Mouse (Mus musculus): ENCODE data around the gene Olfr450. TPM values are rescaled to one million over a fixed set of nuclear protein-coding genes. Genes with fewer than 3 reads are reported as not detected.

Olfr450 gene
- polyA plus RNA-seq (2012; rRNA removed) = not detected in 2 replicates

GRCm38 (mm10) chr6:42811639-42812038, at the start of gene Olfr450:
Olfr450 (plus strand) TSS chr6:42811939.
- no peak within 1 kb of the TSS for H3K4me3 ChIP-seq (replicated peaks; ENCODE audit: extremely low read depth, low read depth, low read length)
- no peak for TF ChIP-seq POLR2A (IDR thresholded peaks at IDR 0.05; ENCODE audit: borderline replicate concordance, extremely low read depth, low read depth, low read length)
- TF ChIP-seq CTCF (IDR thresholded peaks at IDR 0.05; ENCODE audit: insufficient read depth, low read length) = no peak
- 65% methylated on average over 1 of the region's 1 CpGs for WGBS
- no peaks in the 10 kb centered on the region for H3K4me1 ChIP-seq (ENCODE audit: control insufficient read depth, insufficient read depth, low read length)
- DNase-seq = no peak

GRCm38 (mm10) chr6:42777066-42777465, 34.7 kb upstream of the Olfr450 start:
- DNase-seq = no peak
- no peak for TF ChIP-seq CTCF (IDR thresholded peaks at IDR 0.05; ENCODE audit: insufficient read depth, low read length)
- TF ChIP-seq POLR2A (IDR thresholded peaks at IDR 0.05; ENCODE audit: borderline replicate concordance, extremely low read depth, low read depth, low read length) = no peak
- no peak overlapping the region for H3K4me3 ChIP-seq (replicated peaks; ENCODE audit: extremely low read depth, low read depth, low read length)
- H3K4me1 ChIP-seq (ENCODE audit: control insufficient read depth, insufficient read depth, low read length) = no peaks in the 10 kb centered on the region
- 86% methylated on average over 1 of the region's 1 CpGs for WGBS

GRCm38 (mm10) chr6:42784793-42785192, 26.9 kb upstream of the Olfr450 start, which contains the start of gene Olfr452:
Olfr452 (plus strand) TSS chr6:42785093.
- Histone ChIP-seq H3K4me3 (replicated peaks; ENCODE audit: extremely low read depth, low read depth, low read length) (no peak within 1 kb of the TSS), H3K4me1 (ENCODE audit: control insufficient read depth, insufficient read depth, low read length) (no peaks in the 10 kb centered on the region)
- no peak for DNase-seq
- TF ChIP-seq CTCF (IDR thresholded peaks at IDR 0.05; ENCODE audit: insufficient read depth, low read length) (no peak), POLR2A (IDR thresholded peaks at IDR 0.05; ENCODE audit: borderline replicate concordance, extremely low read depth, low read depth, low read length) (no peak)

- DNase-seq = no peak
- H3K4me3 ChIP-seq (replicated peaks; ENCODE audit: extremely low read depth, low read depth, low read length) = no peak overlapping the region
- no peaks in the 10 kb centered on the region for H3K4me1 ChIP-seq (ENCODE audit: control insufficient read depth, insufficient read depth, low read length)
- TF ChIP-seq CTCF (IDR thresholded peaks at IDR 0.05; ENCODE audit: insufficient read depth, low read length) = no peak
- no peak for TF ChIP-seq POLR2A (IDR thresholded peaks at IDR 0.05; ENCODE audit: borderline replicate concordance, extremely low read depth, low read depth, low read length)
- 46% methylated on average over 4 of the region's 4 CpGs for WGBS
Measured at GRCm38 (mm10) chr6:42790247-42790948, 21.3 kb upstream of the Olfr450 start.

- 72% methylated on average over 9 of the region's 9 CpGs for WGBS
Measured at GRCm38 (mm10) chr6:42790949-42791556, 20.7 kb upstream of the Olfr450 start.

GRCm38 (mm10) chr6:42794982-42795381, 16.8 kb upstream of the Olfr450 start:
- TF ChIP-seq POLR2A (IDR thresholded peaks at IDR 0.05; ENCODE audit: borderline replicate concordance, extremely low read depth, low read depth, low read length) (no peak), CTCF (IDR thresholded peaks at IDR 0.05; ENCODE audit: insufficient read depth, low read length) (no peak)
- no peak for DNase-seq
- Histone ChIP-seq H3K4me3 (replicated peaks; ENCODE audit: extremely low read depth, low read depth, low read length) (no peak overlapping the region), H3K4me1 (ENCODE audit: control insufficient read depth, insufficient read depth, low read length) (no peaks in the 10 kb centered on the region)
- 88% methylated on average over 3 of the region's 3 CpGs for WGBS

More at GRCm38 (mm10) chr6:42790949-42791556, 20.7 kb upstream of the Olfr450 start:
- Histone ChIP-seq H3K4me1 (ENCODE audit: control insufficient read depth, insufficient read depth, low read length) (no peaks in the 10 kb centered on the region), H3K4me3 (replicated peaks; ENCODE audit: extremely low read depth, low read depth, low read length) (no peak overlapping the region)
- DNase-seq = no peak
- TF ChIP-seq POLR2A (IDR thresholded peaks at IDR 0.05; ENCODE audit: borderline replicate concordance, extremely low read depth, low read depth, low read length) (no peak), CTCF (IDR thresholded peaks at IDR 0.05; ENCODE audit: insufficient read depth, low read length) (no peak)

- TF ChIP-seq CTCF (IDR thresholded peaks at IDR 0.05; ENCODE audit: insufficient read depth, low read length) = no peak
- TF ChIP-seq POLR2A (IDR thresholded peaks at IDR 0.05; ENCODE audit: borderline replicate concordance, extremely low read depth, low read depth, low read length) = no peak
- no peaks in the 10 kb centered on the region for H3K4me1 ChIP-seq (ENCODE audit: control insufficient read depth, insufficient read depth, low read length)
- no peak for DNase-seq
Measured at GRCm38 (mm10) chr6:42834084-42834483, 22.3 kb downstream of the Olfr450 start, which contains the start of gene Olfr449. Olfr449 (plus strand) TSS chr6:42834384.

GRCm38 (mm10) chr6:42860222-42860819, 48.6 kb downstream of the Olfr450 start:
- TF ChIP-seq CTCF (IDR thresholded peaks at IDR 0.05; ENCODE audit: insufficient read depth, low read length) (0 out of 2 replicates have a peak, but pooled peaks have one; percentile 4), POLR2A (IDR thresholded peaks at IDR 0.05; ENCODE audit: borderline replicate concordance, extremely low read depth, low read depth, low read length) (no peak)
- no peaks in the 10 kb centered on the region for H3K4me1 ChIP-seq (ENCODE audit: control insufficient read depth, insufficient read depth, low read length)
- H3K4me3 ChIP-seq (replicated peaks; ENCODE audit: extremely low read depth, low read depth, low read length) = no peak overlapping the region
- no peak for DNase-seq
- 9% methylated on average over 4 of the region's 4 CpGs for WGBS

More at GRCm38 (mm10) chr6:42834084-42834483, 22.3 kb downstream of the Olfr450 start, which contains the start of gene Olfr449:
- no peak within 1 kb of the TSS for H3K4me3 ChIP-seq (replicated peaks; ENCODE audit: extremely low read depth, low read depth, low read length)

Other genes starting within 250 kb of the Olfr450 start
- not detected in 2 replicates for gene Tcaf3, start 214.2 kb upstream of the Olfr450 start, polyA plus RNA-seq (2012; rRNA removed)
- gene Tcaf2, start 166.7 kb upstream of the Olfr450 start, polyA plus RNA-seq (2012; rRNA removed) = 1.3 and 3.7 TPM in 2 replicates
- gene Tcaf1, start 101.9 kb upstream of the Olfr450 start, polyA plus RNA-seq (2012; rRNA removed) = 17.6 and 25.2 TPM in 2 replicates
- not detected in 2 replicates for gene Olfr453, start 72.6 kb upstream of the Olfr450 start, polyA plus RNA-seq (2012; rRNA removed)
- gene Olfr38, start 55.5 kb upstream of the Olfr450 start, polyA plus RNA-seq (2012; rRNA removed) = not detected in 2 replicates
- not detected in 2 replicates for gene Olfr452, start 26.8 kb upstream of the Olfr450 start, polyA plus RNA-seq (2012; rRNA removed)
- not detected in 2 replicates for gene Olfr449, start 22.4 kb downstream of the Olfr450 start, polyA plus RNA-seq (2012; rRNA removed)
- gene Olfr448, start 78.5 kb downstream of the Olfr450 start, polyA plus RNA-seq (2012; rRNA removed) = not detected in 2 replicates
- gene Olfr447, start 96.9 kb downstream of the Olfr450 start, polyA plus RNA-seq (2012; rRNA removed) = not detected in 2 replicates
- not detected in 2 replicates for gene Olfr446, start 109.4 kb downstream of the Olfr450 start, polyA plus RNA-seq (2012; rRNA removed)
- gene Olfr444, start 137.1 kb downstream of the Olfr450 start, polyA plus RNA-seq (2012; rRNA removed) = not detected in 2 replicates